ENCODE assay signal across 8 mouse cellular contexts in genomic region chr9:122571402-122572059, GRCm38 (mm10).
DNase-seq lines count a peak whose midpoint lies in the region; ATAC-seq lines count a peak whose summit lies in the region.

No protein-coding gene starts in this region.

- H3K9me3 ChIP-seq in kidney, embryonic 16.5 days (ENCODE audit: low read length): no peaks in the 10 kb centered on the region
- H3K9me3 ChIP-seq in hindbrain, embryonic 12.5 days (replicated peaks): no peaks in the 10 kb centered on the region

- no peak overlapping the region for H3K27ac ChIP-seq in kidney, embryonic 16.5 days (ENCODE audit: low read length)
- H3K27ac ChIP-seq in hindbrain, embryonic 12.5 days: peak overlapping the region; percentile 84

- ATAC-seq in kidney, embryonic 16.5 days (ENCODE audit: low FRiP score, low TSS enrichment): no peak
- no peak; the same call in 1 of the 2 replicates for ATAC-seq in hindbrain, embryonic 12.5 days (ENCODE audit: low FRiP score)
- peak; percentile 63 for ATAC-seq in megakaryocyte progenitor cell, adult 5-6 weeks (replicated peaks; ENCODE audit: poor library complexity)
- no peak for ATAC-seq in erythroid progenitor cell, adult 5-6 weeks (replicated peaks; ENCODE audit: low FRiP score, poor library complexity, severe bottlenecking)

- peaks cover 99% of the 10 kb centered on the region for H3K27me3 ChIP-seq in kidney, embryonic 16.5 days (ENCODE audit: insufficient read depth, low read length)
- H3K27me3 ChIP-seq in hindbrain, embryonic 12.5 days: peaks cover 86% of the 10 kb centered on the region

- under 1% methylated on average over 37 of the region's 37 CpGs for WGBS in kidney, embryonic 16.5 days
- 1% methylated on average over 37 of the region's 37 CpGs for WGBS in hindbrain, embryonic 12.5 days

- H3K4me3 ChIP-seq in kidney, embryonic 16.5 days (ENCODE audit: low read length): peak overlapping the region; percentile 59
- peak overlapping the region; percentile 54 for H3K4me3 ChIP-seq in hindbrain, embryonic 12.5 days

- no peak overlapping the region for H3K9ac ChIP-seq in kidney, embryonic 16.5 days (replicated peaks; ENCODE audit: low read length)
- peak overlapping the region; percentile 67 for H3K9ac ChIP-seq in hindbrain, embryonic 12.5 days

- H3K36me3 ChIP-seq in kidney, embryonic 16.5 days (ENCODE audit: insufficient read depth, low read length): no peaks in the 10 kb centered on the region
- no peaks in the 10 kb centered on the region for H3K36me3 ChIP-seq in hindbrain, embryonic 12.5 days

- peaks cover 27% of the 10 kb centered on the region for H3K4me1 ChIP-seq in kidney, embryonic 16.5 days (ENCODE audit: insufficient read depth, low read length)
- H3K4me1 ChIP-seq in hindbrain, embryonic 12.5 days: peaks cover 32% of the 10 kb centered on the region

- intact Hi-C loops in gastrocnemius, postnatal 36 days (cut with DNase I): no loop called here

- DNase-seq in kidney, adult 11 months: no peak
- peak; percentile 58 for DNase-seq in embryo, embryonic 10.5 days (ENCODE audit: low spot score)
- no peak for DNase-seq in spleen, postnatal 14 days (ENCODE audit: low spot score in 2 of 2)
- no peak for DNase-seq in gastrocnemius, postnatal 36 days

- H3K4me2 ChIP-seq in kidney, embryonic 16.5 days (replicated peaks; ENCODE audit: low read depth, low read length): peak overlapping the region; percentile 80
- peak overlapping the region; percentile 71 for H3K4me2 ChIP-seq in hindbrain, embryonic 12.5 days (replicated peaks)
